Mouse (Mus musculus) small intestine, adult 2 months (tissue): ENCODE data around the gene Arhgap29.

Source experiments
- CTCF ChIP-seq: fragments of 200-500 bp; IDR thresholded peaks from 2 replicates; pipeline ENCODE4 v1.5.1; 2012; ENCODE audit warnings: low read depth, mild to moderate bottlenecking, control low read depth, inconsistent platforms, low read length, moderate library complexity, mixed read lengths; ENCODE audit not compliant: insufficient replicate concordance, insufficient read length; ENCODE audit errors: extremely low read depth
- POLR2A ChIP-seq: fragments of 200-500 bp; IDR thresholded peaks from 2 replicates; pipeline ENCODE4 v1.6.1; 2012; ENCODE audit warnings: low read depth, mild to moderate bottlenecking, control low read depth, inconsistent platforms, low read length, moderate library complexity

DNA sequence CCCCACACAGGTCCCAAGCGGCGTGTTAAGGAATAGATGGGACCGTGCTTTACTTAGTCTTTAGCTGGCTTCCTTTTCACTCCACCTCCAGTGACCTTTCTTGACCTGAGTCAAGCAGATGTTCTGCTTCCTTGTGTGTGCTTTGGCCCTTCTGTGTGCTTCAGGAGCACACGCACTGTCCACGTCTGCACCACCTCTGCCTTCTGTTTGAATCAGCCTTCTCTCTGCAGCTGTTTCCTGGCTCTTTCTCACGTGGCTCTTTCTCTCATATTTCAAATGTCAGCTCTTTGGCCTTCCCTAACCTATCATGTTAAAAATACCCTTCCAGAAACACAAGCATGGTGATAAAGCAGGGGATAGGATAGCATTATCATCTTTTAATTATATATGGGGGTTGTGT, 49.2 kb downstream of the Arhgap29 start:
- TF ChIP-seq CTCF (no peak), POLR2A (no peak)
